Mouse (Mus musculus): ENCODE results near the gene Gm28557. TPM values are rescaled to one million over a fixed set of nuclear protein-coding genes. Genes with fewer than 3 reads are reported as not detected.

Gm28557 gene
- polyA plus RNA-seq, 1 experiment from 2014 or later, result 2.0 TPM

GRCm38 (mm10) chr13:67081946-67082345 lies 26.5 kb downstream of the Gm28557 start:
- Histone ChIP-seq H3K27ac (replicated peaks) (peak overlapping the region; percentile 79), H3K9me3 (0 out of 2 replicates have a peak, but pooled peaks cover 5% of the 10 kb centered on the region), H3K9ac (peak overlapping the region; percentile 57), H3K27me3 (no peaks in the 10 kb centered on the region), H3K4me1 (replicated peaks) (peaks cover 12% of the 10 kb centered on the region), H3K4me3 (peak overlapping the region; percentile 56), H3K4me2 (peak overlapping the region; percentile 68), H3K36me3 (peaks cover 10% of the 10 kb centered on the region)
- 71% methylated on average over 1 of the region's 1 CpGs for WGBS
- ATAC-seq (ENCODE audit: low FRiP score, low read depth), result no peak

- peak overlapping the region; percentile 57 for H3K9ac ChIP-seq
- WGBS, result 1% methylated on average over 24 of the region's 24 CpGs
- peak overlapping the region; percentile 56 for H3K4me3 ChIP-seq
- peak overlapping the region; percentile 79 for H3K27ac ChIP-seq (replicated peaks)
- peaks cover 15% of the 10 kb centered on the region for H3K36me3 ChIP-seq
- ATAC-seq (ENCODE audit: low FRiP score, low read depth), result peak; percentile 99
- 0 out of 2 replicates have a peak, but pooled peaks cover 9% of the 10 kb centered on the region for H3K9me3 ChIP-seq
- H3K4me1 ChIP-seq (replicated peaks), result peaks cover 12% of the 10 kb centered on the region
- no peaks in the 10 kb centered on the region for H3K27me3 ChIP-seq
- peak overlapping the region; percentile 68 for H3K4me2 ChIP-seq
Observed at GRCm38 (mm10) chr13:67081142-67081713, 27.2 kb downstream of the Gm28557 start.

GRCm38 (mm10) chr13:67077244-67077643 lies 31.2 kb downstream of the Gm28557 start:
- no peaks in the 10 kb centered on the region for H3K27me3 ChIP-seq
- WGBS, result 100% methylated on average over 2 of the region's 2 CpGs
- H3K9me3 ChIP-seq, result peaks cover 26% of the 10 kb centered on the region; the same call in 1 of the 2 replicates
- ATAC-seq (ENCODE audit: low FRiP score, low read depth), result no peak
- no peak overlapping the region for H3K9ac ChIP-seq
- H3K27ac ChIP-seq (replicated peaks), result no peak overlapping the region
- H3K4me1 ChIP-seq (replicated peaks), result peaks cover 12% of the 10 kb centered on the region
- peaks cover 41% of the 10 kb centered on the region for H3K36me3 ChIP-seq
- no peak overlapping the region for H3K4me3 ChIP-seq
- no peak overlapping the region for H3K4me2 ChIP-seq

- no peak overlapping the region for H3K4me2 ChIP-seq
- H3K4me3 ChIP-seq, result no peak overlapping the region
- WGBS, result 92% methylated on average over 2 of the region's 2 CpGs
- peaks cover 45% of the 10 kb centered on the region for H3K9me3 ChIP-seq
- no peak overlapping the region for H3K9ac ChIP-seq
- H3K27ac ChIP-seq (replicated peaks), result no peak overlapping the region
- no peak for ATAC-seq (ENCODE audit: low FRiP score, low read depth)
- H3K27me3 ChIP-seq, result no peaks in the 10 kb centered on the region
- peaks cover 69% of the 10 kb centered on the region for H3K36me3 ChIP-seq
- no peaks in the 10 kb centered on the region for H3K4me1 ChIP-seq (replicated peaks)
Observed at GRCm38 (mm10) chr13:67072786-67073185, 35.6 kb downstream of the Gm28557 start.

- WGBS, result 91% methylated on average over 8 of the region's 8 CpGs
- Histone ChIP-seq H3K27me3 (no peaks in the 10 kb centered on the region), H3K9ac (no peak overlapping the region), H3K4me2 (no peak overlapping the region), H3K36me3 (peaks cover 33% of the 10 kb centered on the region), H3K4me1 (replicated peaks) (peaks cover under 1% of the 10 kb centered on the region; the same call in 1 of the 2 replicates), H3K4me3 (no peak overlapping the region), H3K9me3 (peaks cover 11% of the 10 kb centered on the region), H3K27ac (replicated peaks) (no peak overlapping the region)
- no peak for ATAC-seq (ENCODE audit: low FRiP score, low read depth)
Observed at GRCm38 (mm10) chr13:67065386-67065785, 43.0 kb downstream of the Gm28557 start.

- WGBS, result 60% methylated on average over 7 of the region's 7 CpGs
- Histone ChIP-seq H3K4me3 (no peak overlapping the region), H3K4me1 (replicated peaks) (peaks cover 6% of the 10 kb centered on the region)
Observed at GRCm38 (mm10) chr13:67062427-67062826, 46.0 kb downstream of the Gm28557 start.

GRCm38 (mm10) chr13:67060786-67061358 lies 47.5 kb downstream of the Gm28557 start, which contains the start of gene Zfp712:
Zfp712 (minus strand) TSS chr13:67061170.
- Histone ChIP-seq H3K4me1 (replicated peaks) (peaks cover 6% of the 10 kb centered on the region), H3K9me3 (no peaks in the 10 kb centered on the region), H3K9ac (peak within 1 kb of the TSS; percentile 72), H3K4me2 (peak within 1 kb of the TSS; percentile 82), H3K4me3 (peak within 1 kb of the TSS; percentile 61), H3K36me3 (peaks cover 8% of the 10 kb centered on the region; the same call in 1 of the 2 replicates), H3K27me3 (no peaks in the 10 kb centered on the region), H3K27ac (replicated peaks) (peak within 1 kb of the TSS; percentile 76)
- under 1% methylated on average over 27 of the region's 27 CpGs for WGBS
- peak; percentile 96 for ATAC-seq (ENCODE audit: low FRiP score, low read depth)

More at GRCm38 (mm10) chr13:67062427-67062826, 46.0 kb downstream of the Gm28557 start:
- Histone ChIP-seq H3K4me2 (no peak overlapping the region), H3K27me3 (no peaks in the 10 kb centered on the region), H3K27ac (replicated peaks) (no peak overlapping the region), H3K36me3 (peaks cover 12% of the 10 kb centered on the region), H3K9ac (no peak overlapping the region), H3K9me3 (no peaks in the 10 kb centered on the region)
- no peak for ATAC-seq (ENCODE audit: low FRiP score, low read depth)

- peak overlapping the region; percentile 72 for H3K9ac ChIP-seq
- 3% methylated on average over 12 of the region's 12 CpGs for WGBS
- peak overlapping the region; percentile 82 for H3K4me2 ChIP-seq
- no peaks in the 10 kb centered on the region for H3K27me3 ChIP-seq
- H3K36me3 ChIP-seq, result peaks cover 2% of the 10 kb centered on the region; the same call in 1 of the 2 replicates
- peak; percentile 49 for ATAC-seq (ENCODE audit: low FRiP score, low read depth)
- H3K4me1 ChIP-seq (replicated peaks), result peaks cover 6% of the 10 kb centered on the region
- H3K9me3 ChIP-seq, result no peaks in the 10 kb centered on the region
- H3K27ac ChIP-seq (replicated peaks), result peak overlapping the region; percentile 76
- H3K4me3 ChIP-seq, result peak overlapping the region; percentile 61
Observed at GRCm38 (mm10) chr13:67060161-67060785, 48.1 kb downstream of the Gm28557 start.

Other genes with a start within 250 kb of the Gm28557 start
- gene Gm10767, start 203.7 kb downstream of the Gm28557 start, polyA plus RNA-seq (2015; fragmentation: Nextera tagmentation; extraction: Ambion mirVana), result 3.1 and 3.3 TPM in 2 replicates
- 5.7 and 6.7 TPM in 2 replicates for gene Zfp712, start 47.4 kb downstream of the Gm28557 start, polyA plus RNA-seq (2015; fragmentation: Nextera tagmentation; extraction: Ambion mirVana)
- gene Zfp708, start 10.6 kb downstream of the Gm28557 start, polyA plus RNA-seq (2015; fragmentation: Nextera tagmentation; extraction: Ambion mirVana), result 8.9 TPM in 2 replicates
- gene Rslcan18, start 7.7 kb upstream of the Gm28557 start, polyA plus RNA-seq (2015; fragmentation: Nextera tagmentation; extraction: Ambion mirVana), result 0.06 and 0.20 TPM in 2 replicates
- gene Zfp759, start 13.1 kb upstream of the Gm28557 start, polyA plus RNA-seq (2015; fragmentation: Nextera tagmentation; extraction: Ambion mirVana), result 4.0 and 4.4 TPM in 2 replicates
- 6.3 and 6.8 TPM in 2 replicates for gene Rsl1, start 64.6 kb upstream of the Gm28557 start, polyA plus RNA-seq (2015; fragmentation: Nextera tagmentation; extraction: Ambion mirVana)
- gene Zfp455, start 85.9 kb upstream of the Gm28557 start, polyA plus RNA-seq (2015; fragmentation: Nextera tagmentation; extraction: Ambion mirVana), result 2.0 and 2.2 TPM in 2 replicates
- gene Zfp458, start 169.9 kb upstream of the Gm28557 start, polyA plus RNA-seq (2015; fragmentation: Nextera tagmentation; extraction: Ambion mirVana), result 4.7 and 6.0 TPM in 2 replicates
- gene Zfp457, start 197.9 kb upstream of the Gm28557 start, polyA plus RNA-seq (2015; fragmentation: Nextera tagmentation; extraction: Ambion mirVana), result 1.1 and 1.3 TPM in 2 replicates
- gene Zfp595, start 224.0 kb upstream of the Gm28557 start, polyA plus RNA-seq (2015; fragmentation: Nextera tagmentation; extraction: Ambion mirVana), result 1.7 and 1.9 TPM in 2 replicates

Data from hindbrain, embryonic 15.5 days (tissue).